Mouse (Mus musculus): ENCODE data around the gene Cdk5rap3.

DNA sequence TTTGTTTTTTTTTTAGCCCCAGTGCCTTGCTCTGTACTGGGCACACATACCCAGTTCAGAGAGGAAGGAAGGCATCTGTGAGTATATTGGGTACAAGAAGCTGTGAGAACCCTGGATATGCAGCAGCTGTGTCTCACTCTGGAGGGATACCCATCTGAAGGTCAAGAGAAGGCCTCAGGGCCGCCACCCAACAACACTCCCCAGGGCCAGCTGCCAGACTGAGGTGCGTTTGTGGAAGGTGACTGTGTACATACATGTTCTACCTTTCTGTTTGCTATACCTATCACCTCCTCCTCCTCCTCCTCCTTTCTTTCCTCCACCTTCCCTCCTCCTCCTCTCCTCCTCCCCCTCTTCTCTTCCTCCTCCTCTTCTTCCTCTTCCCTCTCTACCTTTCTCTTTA lies 11.8 kb upstream of the Cdk5rap3 start, which contains the start of gene Prr15l:
- no peak for TF ChIP-seq CTCF (IDR thresholded peaks at IDR 0.05; ENCODE audit: insufficient read depth, low read length)
- TF ChIP-seq POLR2A (IDR thresholded peaks at IDR 0.05; ENCODE audit: borderline replicate concordance, extremely low read depth, low read depth, low read length): no peak
